Mouse (Mus musculus): Measurements from ENCODE around the gene Dmap1.

- TF ChIP-seq CTCF (IDR thresholded peaks at IDR 0.05; ENCODE audit: low read depth) = no peak
- TF ChIP-seq EP300 (optimal IDR thresholded peaks at IDR 0.05) = no peak
Measured at GRCm38 (mm10) chr4:117683048-117683768, 1.1 kb upstream of the Dmap1 start.
